Mouse (Mus musculus) CD4-positive naive resting alpha-beta T cell, adult 76 days (primary cell): ENCODE results near the gene Srp14. TPM values are rescaled to one million over a fixed set of nuclear protein-coding genes. Genes with fewer than 3 reads are reported as not detected.

ENCODE experiments used
- total RNA-seq: library from RNA; stranded (reverse); gene quantifications from one replicate; pipeline ENCODE4 v1.2.4, GENCODE M21; 2023

Srp14 gene
- 86.8 TPM for total RNA-seq

GRCm38 (mm10) chr2:118479550-118479909 is at the start of gene Srp14:
Gene Srp14, minus strand, starts transcription at chr2:118479711.

Other genes starting within 250 kb of the Srp14 start
- gene Fsip1, start 222.7 kb downstream of the Srp14 start, total RNA-seq, result 0.56 TPM
- not detected for gene Gpr176, start 106.3 kb downstream of the Srp14 start, total RNA-seq
- gene Eif2ak4, start 91.1 kb downstream of the Srp14 start, total RNA-seq, result 30.3 TPM
- 8.6 TPM for gene Bmf, start 70.0 kb upstream of the Srp14 start, total RNA-seq
- gene Bub1b, start 118.5 kb upstream of the Srp14 start, total RNA-seq, result 2.4 TPM
- gene Pak6, start 183.6 kb upstream of the Srp14 start, total RNA-seq, result 0.12 TPM
- 0.88 TPM for gene Ankrd63, start 224.3 kb upstream of the Srp14 start, total RNA-seq
- 96.4 TPM for gene Plcb2, start 248.7 kb upstream of the Srp14 start, total RNA-seq